Mouse (Mus musculus) intestine, embryonic 14.5 days (tissue): ENCODE data around the gene Dhrs13. TPM values are rescaled to one million over a fixed set of nuclear protein-coding genes. Genes with fewer than 3 reads are reported as not detected.

ENCODE experiments used
- ATAC-seq: fragments of 200-750 bp; cut with Nextera tagmentation; replicated peaks from 2 replicates; pipeline ENCODE4 v1.8.0; 2017; ENCODE audit warnings: low read depth, moderate number of reproducible peaks, moderate TSS enrichment, moderate library complexity; ENCODE audit not compliant: low FRiP score, low TSS enrichment
- DNase-seq: peaks from one replicate; pipeline ENCODE4 v3.0.0-alpha.2; 2018; ENCODE audit warnings: low spot score
- H3K27ac ChIP-seq: fragments of 300-500 bp; sonication (generic); 2 replicates; pipeline ENCODE4 v1.5.1; 2014; ENCODE audit warnings: low read depth, mild to moderate bottlenecking, control low read depth
- H3K27me3 ChIP-seq: fragments of 300-500 bp; sonication (generic); replicated peaks from 2 replicates; pipeline ENCODE4 v1.6.1; 2014; ENCODE audit warnings: low read length, control low read depth; ENCODE audit not compliant: control insufficient read depth, insufficient read depth
- H3K36me3 ChIP-seq: fragments of 300-500 bp; sonication (generic); 2 replicates; pipeline ENCODE4 v1.6.1; 2014; ENCODE audit warnings: low read length, control low read depth; ENCODE audit not compliant: control insufficient read depth, insufficient read depth
- H3K4me1 ChIP-seq: fragments of 300-500 bp; sonication (generic); replicated peaks from 2 replicates; pipeline ENCODE4 v1.6.1; 2014; ENCODE audit warnings: low read length, control low read depth, mixed read lengths; ENCODE audit not compliant: control insufficient read depth, insufficient read depth
- H3K4me2 ChIP-seq: fragments of 300-500 bp; sonication (generic); 2 replicates; pipeline ENCODE4 v1.6.1; 2014; ENCODE audit warnings: low read length
- H3K4me3 ChIP-seq: fragments of 300-500 bp; sonication (generic); 2 replicates; pipeline ENCODE4 v1.5.1; 2014; ENCODE audit warnings: low read depth, low read length, control low read depth, mixed read lengths
- H3K9ac ChIP-seq: fragments of 300-500 bp; sonication (generic); 2 replicates; pipeline ENCODE4 v1.6.1; 2014; ENCODE audit warnings: mild to moderate bottlenecking, low read length
- H3K9me3 ChIP-seq: fragments of 300-500 bp; sonication (generic); 2 replicates; pipeline ENCODE4 v1.6.1; 2016; ENCODE audit warnings: low read length, control low read depth; ENCODE audit not compliant: control insufficient read depth
- WGBS: fragments of 180-500 bp; shearing (Covaris S2); extraction: QIAGEN DNeasy Blood & Tissue Kit; methylation state at CpG from one replicate; pipeline ENCODE4 v1.1.7; 2014; 5-methylcytosine and 5-hydroxymethylcytosine counted together
- polyA plus RNA-seq: library from polyadenylated mRNA; unstranded; fragments of >200 nt; fragmentation: Nextera tagmentation; extraction: Ambion mirVana; gene quantifications from 2 replicates; pipeline ENCODE4 v1.2.1, GENCODE M21; 2014

The Dhrs13 gene
- polyA plus RNA-seq, 1 experiment from 2014 or later: 24.6 TPM

DNA sequence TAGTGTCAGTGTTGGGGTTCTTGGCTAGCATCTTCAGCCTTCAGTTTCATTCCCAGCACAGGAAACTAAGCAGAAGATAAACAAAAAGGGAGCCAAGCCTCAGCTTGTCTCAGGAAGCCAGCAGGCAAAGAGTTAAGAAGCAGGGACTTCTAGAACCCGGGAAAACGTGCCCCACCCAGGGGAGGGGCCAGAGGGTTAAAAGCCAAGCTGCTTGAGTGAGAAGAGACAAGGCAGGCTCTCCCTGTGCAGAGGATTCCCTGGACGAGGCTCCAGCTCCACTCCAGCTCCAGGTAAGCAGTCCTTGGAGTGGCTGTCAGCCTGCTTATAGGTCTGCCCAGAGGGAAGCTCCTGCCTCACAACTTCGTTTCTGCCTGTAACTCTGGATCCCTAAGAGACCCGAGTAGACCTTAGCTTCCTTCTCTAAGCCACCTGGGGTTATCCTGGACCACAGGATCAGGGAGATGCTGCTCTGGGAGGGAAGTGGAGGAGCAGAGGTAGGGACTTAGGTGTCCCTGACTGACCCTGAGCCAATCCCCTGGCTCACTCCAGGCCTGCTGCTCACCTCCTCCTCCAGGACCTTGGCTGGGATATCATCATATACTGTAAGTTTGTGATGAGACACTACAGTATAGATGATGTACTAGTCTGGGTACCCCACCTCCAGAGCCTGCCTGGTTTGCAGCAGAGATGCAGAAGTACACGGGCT lies 40.5 kb downstream of the Dhrs13 start:
- no peak for ATAC-seq
- WGBS: 28% methylated on average over 6 of the region's 6 CpGs
- no peak for DNase-seq

GRCm38 (mm10) chr11:78073577-78074276 lies 41.6 kb downstream of the Dhrs13 start:
- H3K27me3 ChIP-seq: no peaks in the 10 kb centered on the region
- peaks cover 59% of the 10 kb centered on the region for H3K36me3 ChIP-seq
- ATAC-seq (no peak), DNase-seq (no peak)
- no peaks in the 10 kb centered on the region for H3K4me1 ChIP-seq
- no peak overlapping the region for H3K4me2 ChIP-seq
- no peaks in the 10 kb centered on the region for H3K9me3 ChIP-seq
- H3K9ac ChIP-seq: no peak overlapping the region
- no peak overlapping the region for H3K4me3 ChIP-seq
- WGBS: 95% methylated on average over 9 of the region's 9 CpGs
- H3K27ac ChIP-seq: no peak overlapping the region

More for the DNA sequence above, 40.5 kb downstream of the Dhrs13 start:
- peaks cover 53% of the 10 kb centered on the region for H3K36me3 ChIP-seq
- no peaks in the 10 kb centered on the region for H3K9me3 ChIP-seq
- no peak overlapping the region for H3K27ac ChIP-seq
- no peak overlapping the region for H3K4me2 ChIP-seq
- H3K4me3 ChIP-seq: no peak overlapping the region
- H3K4me1 ChIP-seq: no peaks in the 10 kb centered on the region
- no peak overlapping the region for H3K9ac ChIP-seq
- no peaks in the 10 kb centered on the region for H3K27me3 ChIP-seq

DNA sequence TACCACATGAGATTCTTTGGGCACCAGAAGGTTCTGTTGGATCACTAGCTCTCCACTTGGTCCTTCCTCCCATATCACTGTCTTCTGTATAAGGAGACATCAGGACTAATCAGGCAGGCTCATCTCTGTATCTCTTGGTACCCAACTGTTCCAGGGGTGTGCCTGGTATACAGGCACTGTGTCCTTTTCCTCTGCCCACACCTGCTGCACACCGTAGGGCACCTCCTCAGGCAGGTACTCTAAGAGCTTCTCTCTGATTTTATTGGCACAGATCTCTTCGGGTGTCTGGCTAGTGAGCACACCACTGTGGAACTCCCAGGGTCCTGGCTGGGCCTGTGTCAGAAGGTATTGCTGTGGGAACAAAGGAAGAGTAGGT lies 42.2 kb downstream of the Dhrs13 start:
- ATAC-seq (no peak; the same call in 1 of the 2 replicates), DNase-seq (no peak)
- H3K9me3 ChIP-seq: no peaks in the 10 kb centered on the region
- no peaks in the 10 kb centered on the region for H3K4me1 ChIP-seq
- peaks cover 59% of the 10 kb centered on the region for H3K36me3 ChIP-seq
- H3K27ac ChIP-seq: no peak overlapping the region
- H3K9ac ChIP-seq: no peak overlapping the region
- WGBS: 81% methylated on average over 2 of the region's 2 CpGs
- H3K27me3 ChIP-seq: no peaks in the 10 kb centered on the region
- no peak overlapping the region for H3K4me3 ChIP-seq
- no peak overlapping the region for H3K4me2 ChIP-seq

- Histone ChIP-seq H3K9ac (no peak overlapping the region), H3K4me1 (no peaks in the 10 kb centered on the region), H3K36me3 (peaks cover 59% of the 10 kb centered on the region), H3K9me3 (no peaks in the 10 kb centered on the region), H3K4me3 (no peak overlapping the region), H3K27ac (no peak overlapping the region), H3K27me3 (no peaks in the 10 kb centered on the region), H3K4me2 (no peak overlapping the region)
- ATAC-seq (no peak), DNase-seq (no peak)
- WGBS: 85% methylated on average over 4 of the region's 4 CpGs
Measured at GRCm38 (mm10) chr11:78074666-78075065, 42.6 kb downstream of the Dhrs13 start.

DNA sequence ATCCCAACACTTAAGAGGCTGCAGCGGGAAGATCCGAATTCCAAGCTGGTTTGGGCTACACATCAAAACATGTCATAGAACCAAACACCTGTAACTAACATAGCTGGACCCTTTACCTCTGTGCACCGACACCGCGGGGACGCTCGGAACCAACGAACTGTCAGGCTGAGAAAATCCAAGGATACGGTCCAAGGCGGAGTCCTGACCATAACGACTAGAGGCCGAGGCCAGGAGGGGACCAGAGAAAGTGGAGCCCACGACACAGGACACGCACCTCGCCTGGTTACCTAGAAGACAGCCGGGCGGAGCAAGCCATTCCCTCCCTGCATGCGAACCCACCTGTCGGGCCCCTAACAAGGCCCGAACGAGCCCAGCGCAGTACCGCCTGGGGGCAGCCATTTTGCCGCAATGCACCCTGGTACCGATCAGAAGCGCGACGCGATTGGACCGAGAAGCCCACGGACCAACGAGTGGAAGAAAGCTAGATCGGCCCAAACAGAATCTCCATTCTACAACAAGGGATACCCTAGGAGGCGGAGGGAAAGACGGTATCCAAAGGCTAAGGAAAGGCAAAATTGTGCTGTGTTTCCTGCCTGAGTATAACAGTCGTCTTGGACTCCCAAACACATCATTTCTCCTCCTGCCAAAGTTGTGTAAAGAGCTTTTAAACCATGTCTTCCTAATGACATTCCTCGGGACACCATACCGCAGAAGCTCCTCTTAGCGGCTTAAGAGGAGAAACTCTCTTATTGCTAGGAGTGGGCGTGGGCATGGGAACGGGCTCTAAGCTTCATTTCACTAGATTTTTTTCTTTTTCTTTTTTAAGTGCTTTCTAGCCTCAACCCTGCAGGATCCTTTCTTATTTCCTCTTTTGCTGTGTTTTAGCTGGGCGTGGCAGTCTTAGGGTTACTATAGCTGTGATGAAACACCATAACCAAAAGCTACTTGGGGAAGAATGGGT lies 48.2 kb downstream of the Dhrs13 start, which contains the start of gene Eral1:
Gene Eral1, minus strand, starts transcription at position 423 of the 961 bp plus-strand sequence.
- H3K36me3 ChIP-seq: peaks cover 29% of the 10 kb centered on the region
- peak; percentile 89 for DNase-seq
- H3K9ac ChIP-seq: peak within 1 kb of the TSS; percentile 71
- peak within 1 kb of the TSS; percentile 70 for H3K4me2 ChIP-seq
- 0 out of 2 replicates have a peak, but pooled peaks cover 3% of the 10 kb centered on the region for H3K4me1 ChIP-seq
- H3K4me3 ChIP-seq: peak within 1 kb of the TSS; percentile 75
- no peaks in the 10 kb centered on the region for H3K27me3 ChIP-seq
- H3K9me3 ChIP-seq: no peaks in the 10 kb centered on the region
- H3K27ac ChIP-seq: peak within 1 kb of the TSS; percentile 44; the same call in 1 of the 2 replicates
- ATAC-seq: peak; percentile 90
- WGBS: under 1% methylated on average over 42 of the region's 42 CpGs

- no peak overlapping the region for H3K9ac ChIP-seq
- H3K4me1 ChIP-seq: 0 out of 2 replicates have a peak, but pooled peaks cover 3% of the 10 kb centered on the region
- no peaks in the 10 kb centered on the region for H3K9me3 ChIP-seq
- H3K27me3 ChIP-seq: no peaks in the 10 kb centered on the region
- H3K36me3 ChIP-seq: no peaks in the 10 kb centered on the region
- WGBS: 18% methylated on average over 1 of the region's 1 CpGs
- H3K4me3 ChIP-seq: no peak overlapping the region
- DNase-seq (no peak), ATAC-seq (no peak)
- no peak overlapping the region for H3K27ac ChIP-seq
- no peak overlapping the region for H3K4me2 ChIP-seq
Measured at GRCm38 (mm10) chr11:78083595-78083994, 51.5 kb downstream of the Dhrs13 start.

- ATAC-seq: no peak
- Histone ChIP-seq H3K9me3 (no peaks in the 10 kb centered on the region), H3K4me3 (no peak overlapping the region), H3K36me3 (no peaks in the 10 kb centered on the region), H3K27ac (no peak overlapping the region), H3K27me3 (no peaks in the 10 kb centered on the region), H3K4me2 (no peak overlapping the region), H3K9ac (no peak overlapping the region), H3K4me1 (no peaks in the 10 kb centered on the region)
- WGBS: 76% methylated on average over 4 of the region's 4 CpGs
- no peak for DNase-seq
Measured at GRCm38 (mm10) chr11:78086925-78087479, 54.9 kb downstream of the Dhrs13 start.
